Mouse (Mus musculus) adrenal gland, adult 8-10 months (tissue): ENCODE measurements around the gene Ren1. TPM values are rescaled to one million over a fixed set of nuclear protein-coding genes. Genes with fewer than 3 reads are reported as not detected.
"Not testable (repeated sequence)": the region's sequence is repeated elsewhere in the genome, so short reads cannot be mapped to it uniquely, and the experiment has no call there.

ENCODE experiments used
- DNase-seq: peaks from one replicate; pipeline ENCODE4 v3.0.0; 2022
- total RNA-seq, 4 experiments: library from RNA; stranded (reverse); gene quantifications; 2 replicates each; pipeline ENCODE4 v1.2.4; 2022

The Ren1 gene
- total RNA-seq = 1 to 10 TPM in 3 of 4 experiments, under 1 TPM in 1; 0.97 to 5.8 (median 4.7) TPM

DNA sequence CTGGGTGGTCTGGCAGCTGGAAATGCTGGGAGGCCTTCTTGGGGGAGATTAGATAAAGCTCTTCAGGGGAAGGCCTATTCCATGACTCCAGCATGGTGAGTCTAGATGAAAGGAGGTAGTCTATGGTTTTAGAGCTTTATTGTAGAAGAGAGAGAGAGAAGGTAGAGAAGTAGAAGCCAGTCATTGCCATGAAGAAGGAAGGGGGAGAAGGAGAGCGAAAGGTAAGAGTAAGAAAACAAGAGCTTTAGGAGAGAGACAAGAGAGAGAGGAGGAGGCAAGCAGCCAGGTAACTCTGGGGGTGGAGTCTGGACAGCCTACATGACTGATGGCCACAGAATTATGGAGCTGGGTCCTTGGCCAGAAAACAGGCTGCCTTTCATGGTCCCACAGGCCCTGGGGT is at the start of gene Ren1:
TSS of gene Ren1 (plus strand) at position 301 of the 400 bp plus-strand sequence.
- no peak for DNase-seq

DNA sequence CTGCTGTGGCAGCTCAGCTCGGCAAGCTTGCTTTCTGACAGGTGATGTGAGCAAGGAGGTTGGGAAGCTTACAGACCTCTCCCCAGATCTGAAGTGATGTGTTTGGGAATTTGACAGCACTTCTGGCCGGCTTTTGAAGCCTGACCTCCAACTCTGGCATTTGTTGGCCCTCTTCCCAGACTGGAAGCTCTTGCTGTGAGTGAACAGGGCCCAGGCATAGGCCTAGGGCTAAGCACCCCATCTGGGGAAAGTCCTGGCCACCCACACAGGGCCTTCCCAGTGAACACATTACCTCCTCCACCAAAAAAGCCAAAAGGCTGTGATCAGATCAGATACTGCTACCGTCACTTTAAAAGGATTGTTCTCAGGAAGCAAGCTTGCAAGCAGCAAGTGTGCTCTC is 47.8 kb upstream of the Ren1 start:
- peak; percentile 81 for DNase-seq

DNA sequence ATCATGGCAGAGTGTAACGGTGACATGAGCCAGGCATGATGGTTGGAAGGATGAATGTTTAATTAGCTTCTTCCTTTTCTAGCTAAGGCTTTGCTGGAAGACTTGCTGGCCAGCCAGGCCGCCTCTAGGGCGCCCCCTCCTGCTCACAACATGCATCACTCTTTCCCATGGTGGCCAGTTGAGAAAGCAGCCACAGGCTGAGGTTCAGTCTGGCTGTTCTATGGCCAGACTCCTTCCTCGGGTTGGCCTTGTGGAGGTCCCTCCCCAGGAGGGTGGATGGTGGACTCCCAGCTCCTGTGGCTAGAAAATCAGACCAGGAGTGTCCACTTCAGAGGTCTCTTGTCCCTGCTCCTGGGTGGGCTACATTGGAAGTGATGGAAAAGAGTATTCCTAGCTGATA is 43.5 kb upstream of the Ren1 start:
- DNase-seq = peak; percentile 64

DNA sequence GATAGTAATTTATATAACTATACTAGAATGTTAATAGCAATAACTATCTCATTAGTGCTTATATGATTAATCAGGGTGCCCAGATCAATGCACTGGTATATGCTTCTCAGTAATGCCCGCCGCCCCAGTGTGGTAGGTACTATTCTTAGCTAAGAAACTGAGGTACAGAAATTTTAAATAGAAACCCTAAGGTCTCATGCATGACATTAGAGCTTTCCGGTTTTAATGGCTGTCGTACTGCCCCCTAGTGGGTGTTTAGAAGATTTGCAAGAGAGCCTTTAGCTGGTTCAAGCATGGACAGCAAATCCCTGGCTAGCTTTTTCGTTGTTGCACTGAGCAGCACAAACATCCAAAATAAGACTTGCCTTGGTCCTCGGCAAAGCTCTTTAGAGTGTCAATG is 43.0 kb upstream of the Ren1 start:
- no peak for DNase-seq

DNA sequence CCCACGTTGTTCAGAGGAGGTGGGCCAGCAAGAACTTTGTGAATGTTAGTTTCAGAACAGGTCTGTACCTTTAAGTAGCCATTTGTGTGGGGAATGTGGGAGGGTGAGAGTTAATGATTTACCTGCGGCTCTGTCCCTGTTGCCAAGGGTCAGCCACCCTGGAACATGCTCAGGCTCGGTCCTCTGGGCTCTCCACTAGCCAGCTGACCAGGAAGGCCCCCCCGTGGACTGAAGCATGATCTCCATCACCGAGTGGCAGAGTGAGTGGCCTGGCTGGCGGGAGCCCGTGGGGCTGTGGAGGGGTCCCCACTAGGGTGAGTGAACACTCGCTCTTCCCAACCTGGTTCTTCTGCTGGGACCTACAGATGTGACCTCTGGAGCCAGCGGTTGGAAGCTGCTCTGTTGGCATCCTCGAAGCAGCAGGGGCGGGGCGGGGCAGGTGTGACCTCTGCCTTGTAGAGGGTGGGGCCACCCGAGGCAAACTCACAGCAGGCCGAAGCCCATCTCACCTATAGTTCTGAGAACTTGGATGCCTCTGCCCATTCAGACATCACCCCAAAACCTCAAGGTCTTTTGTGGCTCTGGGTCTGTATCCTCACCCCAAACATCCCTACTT is 40.5 kb upstream of the Ren1 start, which contains the start of gene Golt1a:
TSS of gene Golt1a (plus strand) at position 149 of the 616 bp plus-strand sequence.
- DNase-seq = no peak

DNA sequence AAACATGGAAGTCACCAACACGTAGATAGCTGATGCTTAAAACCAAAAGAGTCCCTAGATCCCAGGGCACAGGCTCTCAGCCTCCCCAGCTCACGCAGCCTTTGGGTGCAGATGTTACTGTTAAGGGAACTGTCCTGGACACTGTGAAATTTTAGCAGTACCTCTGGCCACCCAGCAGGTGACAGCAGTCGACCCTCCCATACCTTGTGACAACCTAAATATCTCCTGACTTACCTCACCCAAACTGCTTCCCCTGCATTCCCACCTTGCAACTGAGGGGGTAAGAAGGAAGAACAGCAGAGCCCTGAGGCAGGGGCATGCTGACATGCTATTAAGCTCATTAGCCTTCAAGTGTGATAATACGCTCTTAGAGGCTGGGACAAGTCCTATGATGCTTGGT is 39.1 kb upstream of the Ren1 start:
- DNase-seq = no peak

DNA sequence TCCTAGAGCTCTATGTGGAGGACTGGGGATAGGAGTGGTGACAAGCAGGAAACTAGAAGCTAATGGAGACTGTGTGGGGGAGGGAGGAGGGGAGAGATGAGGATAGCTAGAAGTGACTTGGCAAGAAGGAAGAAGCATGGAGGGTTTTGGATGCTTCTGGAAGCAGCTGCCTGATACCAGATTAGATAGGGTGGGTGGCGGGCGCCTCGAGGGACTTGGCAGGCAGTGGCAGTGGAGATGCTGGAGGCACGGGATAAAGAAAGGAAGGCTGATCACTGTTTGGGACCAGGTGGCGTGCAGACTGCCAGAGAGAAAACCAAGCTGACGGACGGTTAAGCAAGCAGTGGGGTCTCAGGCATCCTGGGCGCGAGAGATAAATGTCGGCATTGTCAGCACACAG is 38.4 kb upstream of the Ren1 start:
- no peak for DNase-seq

DNA sequence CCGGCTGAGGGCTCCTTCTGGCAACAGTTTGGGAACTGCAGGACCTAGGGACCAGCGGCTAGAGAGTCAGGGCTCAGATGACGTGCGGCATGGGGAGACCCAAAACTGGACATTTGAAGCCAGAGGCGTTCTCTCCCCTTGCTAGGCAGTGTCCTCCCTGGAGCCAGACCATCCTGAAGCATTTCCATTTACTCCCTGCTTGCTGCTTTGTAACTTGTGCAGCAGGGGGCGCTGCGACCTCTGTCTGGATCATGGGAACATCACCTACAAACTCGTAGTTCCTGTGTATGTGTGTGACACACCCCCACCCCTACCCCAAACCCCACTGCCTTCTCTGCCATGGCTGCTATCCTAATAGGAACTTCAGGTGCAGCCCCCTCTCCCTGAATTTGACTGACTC is 35.9 kb upstream of the Ren1 start:
- DNase-seq = peak; percentile 45

DNA sequence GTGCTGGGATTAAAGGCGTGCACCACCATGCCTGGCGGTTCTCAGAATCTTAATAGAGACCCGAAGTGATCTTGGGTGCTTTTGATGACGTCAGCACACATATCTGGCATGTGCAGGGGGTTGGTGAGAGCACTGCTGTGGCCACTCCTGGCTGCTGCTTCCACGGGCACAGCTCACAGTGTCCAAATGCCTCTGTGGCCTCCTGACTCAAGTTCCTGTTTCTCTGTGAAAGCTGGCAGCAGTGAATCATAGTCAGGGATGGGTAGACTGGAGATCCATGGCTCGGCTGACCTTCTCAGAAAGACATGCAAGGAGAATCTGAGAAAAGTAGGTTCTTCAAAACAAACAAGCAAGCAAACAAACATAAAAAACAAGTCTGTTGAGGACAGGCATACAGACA is 34.5 kb upstream of the Ren1 start:
- DNase-seq = peak; percentile 29

DNA sequence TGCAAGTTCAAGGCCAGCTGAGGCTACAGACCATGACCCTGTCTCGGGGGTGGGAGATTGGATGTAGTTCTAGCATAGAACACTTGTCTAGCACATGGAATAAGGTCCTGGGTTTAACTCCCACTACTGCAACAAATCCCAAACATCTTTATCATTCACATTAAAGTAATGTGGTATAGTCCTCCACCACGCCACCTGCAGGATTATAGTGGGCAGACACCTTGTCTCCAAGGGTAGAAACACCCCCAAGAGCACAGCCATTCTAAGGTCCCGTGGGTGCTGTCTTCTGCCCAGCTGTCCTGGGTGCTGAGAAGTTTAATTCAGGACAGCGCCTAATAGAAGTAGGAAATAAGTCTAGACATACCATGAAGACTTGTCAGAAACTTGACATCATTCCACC is 33.7 kb upstream of the Ren1 start:
- DNase-seq = no peak

DNA sequence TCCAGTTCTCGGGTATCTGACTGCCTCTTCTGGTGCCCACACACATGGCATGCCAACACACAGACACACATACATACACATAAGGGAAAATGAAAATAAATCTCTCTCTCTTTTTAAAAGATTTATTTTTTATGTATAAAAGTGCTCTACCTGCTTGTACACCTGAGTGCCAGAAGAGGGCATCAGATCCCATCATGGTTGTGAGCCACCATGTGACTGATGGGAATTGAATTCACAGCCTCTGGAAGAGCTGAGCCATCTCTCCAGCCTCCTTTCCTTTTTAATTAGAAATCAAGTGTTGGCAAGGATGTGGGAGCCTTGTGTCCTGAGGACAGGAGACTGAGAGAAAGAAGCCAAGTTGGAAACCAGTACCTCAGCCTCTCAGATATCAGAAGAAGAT is 33.2 kb upstream of the Ren1 start:
- DNase-seq = no peak

DNA sequence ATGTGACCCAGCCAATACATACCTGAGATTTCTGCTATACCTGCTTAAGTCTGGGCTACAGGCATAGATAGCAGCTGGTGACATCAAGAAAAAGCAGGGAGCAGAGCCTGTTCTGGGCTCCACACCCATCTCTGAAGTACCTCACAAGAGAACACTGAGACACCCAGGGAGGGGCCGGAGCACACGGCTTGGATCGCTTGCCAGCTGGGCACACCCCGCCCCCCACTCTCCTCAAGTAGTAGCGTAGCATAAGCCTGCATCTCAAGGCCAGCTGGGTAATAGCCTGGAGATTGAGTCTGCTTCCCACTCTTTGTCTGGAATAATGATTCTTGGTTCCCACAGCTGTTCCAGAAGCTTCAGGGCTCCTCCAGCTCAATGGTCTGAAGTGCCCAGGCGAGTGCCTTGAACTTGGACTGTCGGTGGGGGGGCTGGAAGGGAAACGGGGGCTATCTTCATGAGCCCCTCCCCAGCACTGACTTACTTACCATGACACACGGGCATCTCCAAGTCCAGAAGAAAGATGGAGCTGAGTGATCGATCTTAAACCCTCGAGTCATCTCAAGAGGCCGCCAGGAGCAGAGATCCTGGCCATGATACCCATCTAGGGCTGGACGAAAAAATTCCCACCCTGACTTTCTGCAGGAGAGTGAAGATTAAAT is 28.9 kb upstream of the Ren1 start, which contains the start of gene Kiss1:
TSS of gene Kiss1 (plus strand) at position 609 of the 659 bp plus-strand sequence.
- DNase-seq = no peak

DNA sequence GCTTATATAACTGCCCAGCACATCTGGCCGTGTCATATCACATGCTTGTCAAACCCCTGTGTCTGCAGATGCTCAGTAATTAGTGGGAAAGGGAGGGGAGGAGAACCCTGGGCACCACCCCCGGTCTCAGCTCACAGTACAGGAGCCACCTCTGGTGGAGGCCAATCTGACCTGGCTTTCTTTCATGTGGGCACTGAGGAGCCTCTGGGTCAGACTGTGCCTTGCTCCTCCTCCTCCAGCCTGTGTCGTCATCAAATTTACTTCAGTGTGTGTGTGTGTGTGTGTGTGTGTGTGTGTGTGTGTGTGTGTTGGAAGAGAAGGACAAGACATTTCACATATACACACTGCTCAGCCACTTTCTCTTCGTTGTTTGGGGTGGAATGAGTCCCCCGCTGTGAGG is 27.0 kb upstream of the Ren1 start:
- DNase-seq = no peak

DNA sequence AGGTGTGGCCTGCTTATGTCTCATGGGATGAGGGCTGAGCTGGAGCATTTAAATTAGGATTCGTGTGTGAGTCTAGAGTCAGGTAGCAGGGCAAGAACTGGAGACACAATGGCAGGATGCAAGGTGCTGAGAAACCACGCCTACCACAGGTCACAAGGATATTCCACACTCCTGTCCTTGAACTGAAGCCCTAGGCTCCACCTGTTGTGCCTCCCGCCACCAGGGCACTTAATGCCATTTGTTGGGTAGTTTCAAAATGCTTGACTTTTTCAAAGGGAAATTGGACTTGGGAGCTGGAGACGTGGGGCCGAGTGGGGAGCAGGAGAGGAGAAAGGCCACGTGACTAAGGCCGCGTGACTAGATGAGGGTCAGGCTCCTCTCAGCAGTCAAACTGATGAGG is 24.4 kb upstream of the Ren1 start:
- DNase-seq = no peak

DNA sequence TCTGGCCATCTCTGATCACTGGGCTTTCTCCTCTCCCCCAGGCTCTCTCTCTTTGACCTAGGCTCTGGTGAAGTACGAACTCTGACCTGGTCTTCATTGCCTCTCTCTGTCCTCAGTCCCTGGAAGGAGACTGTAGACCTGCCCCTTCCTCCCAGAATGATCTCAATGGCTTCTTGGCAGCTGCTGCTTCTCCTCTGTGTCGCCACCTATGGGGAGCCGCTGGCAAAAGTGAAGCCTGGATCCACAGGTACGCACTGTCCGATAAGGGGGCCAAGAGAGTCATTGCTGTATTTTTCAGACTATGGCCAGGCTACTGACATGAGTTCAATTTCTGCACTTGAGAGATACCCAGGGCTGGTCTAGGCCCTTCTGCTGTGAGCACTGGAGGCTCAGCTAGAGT is 23.2 kb upstream of the Ren1 start:
- DNase-seq = no peak

DNA sequence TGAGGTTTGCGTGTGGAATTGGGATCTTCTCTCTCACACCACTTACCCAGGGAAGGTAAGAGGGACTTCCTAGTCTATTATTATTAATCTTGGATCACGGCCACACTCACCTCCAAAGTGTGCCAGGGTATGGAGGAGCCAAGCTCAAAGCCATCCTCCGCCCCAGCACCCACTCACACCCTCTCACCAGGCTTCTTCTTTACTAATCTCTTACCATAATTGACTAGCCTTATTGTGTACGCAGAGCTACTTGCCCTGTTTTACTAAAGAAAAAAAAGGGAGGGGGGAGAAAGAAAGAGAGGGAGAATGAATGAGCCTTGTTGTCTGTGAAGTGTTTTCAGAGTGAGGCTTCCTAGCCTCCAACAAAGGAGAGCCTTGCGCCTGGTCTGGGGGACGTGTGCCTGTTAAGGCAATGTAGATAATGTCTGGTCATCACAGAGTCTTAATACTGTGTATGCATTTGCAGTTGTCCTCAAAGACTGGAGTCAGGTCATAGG is 22.0 kb upstream of the Ren1 start:
- DNase-seq = no peak

DNA sequence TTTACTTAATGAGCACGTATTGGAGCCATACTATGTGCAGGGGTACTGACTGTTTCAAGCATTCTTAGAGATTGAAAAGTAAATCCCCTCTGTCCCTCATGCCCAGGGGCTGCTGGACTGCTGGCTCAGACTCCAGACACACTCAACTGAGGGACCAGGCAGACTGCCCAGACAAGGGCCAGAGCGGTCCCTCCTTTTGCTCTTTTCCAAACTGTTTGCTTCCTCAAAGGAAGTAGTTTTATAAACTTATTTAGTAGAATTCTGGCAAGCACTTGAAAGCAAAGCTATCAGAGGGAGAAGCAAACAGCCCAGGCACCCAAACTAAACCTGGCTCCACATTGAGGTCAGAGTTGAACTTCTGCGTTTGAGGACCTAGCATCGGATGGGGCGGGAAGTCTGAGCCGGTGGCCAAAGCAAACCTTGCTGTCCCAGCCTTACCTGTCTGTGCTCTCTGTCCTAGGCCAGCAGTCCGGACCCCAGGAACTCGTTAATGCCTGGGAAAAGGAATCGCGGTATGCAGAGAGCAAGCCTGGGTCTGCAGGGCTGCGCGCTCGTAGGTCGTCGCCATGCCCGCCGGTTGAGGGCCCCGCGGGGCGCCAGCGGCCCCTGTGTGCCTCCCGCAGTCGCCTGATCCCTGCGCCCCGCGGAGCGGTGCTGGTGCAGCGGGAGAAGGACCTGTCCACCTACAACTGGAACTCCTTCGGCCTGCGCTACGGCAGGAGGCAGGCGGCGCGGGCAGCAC is 21.2 kb upstream of the Ren1 start:
- no peak for DNase-seq

DNA sequence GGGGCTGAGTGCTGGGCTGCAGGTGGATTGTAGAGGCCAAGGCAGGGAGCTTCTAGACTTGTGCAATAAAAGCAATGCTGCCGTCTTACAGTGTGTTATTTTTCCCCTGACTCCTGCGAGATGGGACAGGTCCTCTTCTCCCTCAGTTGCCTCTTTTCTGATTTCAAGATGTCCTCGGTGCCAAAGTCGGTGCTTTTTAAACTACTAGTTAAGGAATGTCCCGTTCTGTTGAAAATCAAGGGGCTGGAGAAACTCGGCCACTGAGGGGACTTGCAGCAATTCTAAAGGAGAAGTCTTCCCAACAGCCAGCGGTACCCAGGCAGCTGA is 20.7 kb upstream of the Ren1 start:
- DNase-seq = no peak

DNA sequence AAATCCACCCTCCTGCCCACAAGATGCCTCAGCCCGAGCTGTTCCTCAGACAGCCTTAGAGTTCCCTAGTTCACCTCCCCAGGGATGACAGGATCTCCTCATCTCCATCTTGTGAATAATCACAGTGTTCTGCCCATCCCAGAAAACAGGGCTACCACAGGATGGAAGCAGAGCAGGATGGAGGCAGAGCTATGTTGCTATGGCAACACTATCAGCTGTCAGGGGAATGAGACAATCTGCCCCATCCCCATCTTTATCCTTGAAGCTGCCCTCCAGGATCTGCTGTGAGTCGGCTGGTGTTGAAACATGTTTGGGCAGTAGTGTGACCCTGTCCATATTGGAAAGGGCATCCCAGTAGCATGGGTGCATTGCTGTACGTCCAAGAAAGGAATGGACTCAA is 19.2 kb upstream of the Ren1 start:
- DNase-seq = no peak

DNA sequence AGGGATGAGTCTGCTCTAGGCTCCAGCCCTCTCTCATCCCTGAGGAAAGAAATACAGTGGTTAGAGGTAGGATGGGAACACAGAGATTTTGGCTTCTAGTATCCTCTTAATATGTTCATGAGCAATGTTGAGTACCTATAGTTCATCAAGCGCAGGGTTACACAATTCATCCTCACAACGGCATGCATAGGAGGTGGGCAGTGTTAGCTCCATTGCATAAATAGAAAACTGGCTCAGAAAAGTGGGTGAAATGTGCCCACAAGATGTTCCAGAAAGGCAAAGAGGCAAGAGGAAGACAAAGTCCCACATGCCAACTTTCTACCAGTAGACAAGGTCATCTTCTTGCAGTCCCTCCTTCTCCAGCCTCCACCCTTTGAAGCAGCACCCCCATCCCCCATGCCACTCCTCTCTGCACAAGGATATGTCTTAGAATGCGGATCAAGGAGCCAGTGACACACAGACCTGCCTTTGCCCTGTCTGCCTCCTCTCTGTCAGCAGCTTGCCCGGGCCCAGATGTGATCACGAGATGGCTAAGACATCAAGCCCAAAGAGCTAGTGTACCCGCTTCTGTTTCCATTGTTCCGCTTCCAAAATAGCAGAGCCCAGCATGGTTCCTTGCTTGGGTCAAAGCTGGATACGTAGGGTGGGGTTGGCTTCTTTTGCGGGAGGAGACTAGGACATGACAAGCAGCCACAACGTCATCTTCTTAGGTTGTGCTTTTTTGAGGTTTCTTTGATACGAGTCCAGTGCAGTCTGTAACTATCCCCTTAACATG is 17.5 kb upstream of the Ren1 start:
- DNase-seq = no peak

DNA sequence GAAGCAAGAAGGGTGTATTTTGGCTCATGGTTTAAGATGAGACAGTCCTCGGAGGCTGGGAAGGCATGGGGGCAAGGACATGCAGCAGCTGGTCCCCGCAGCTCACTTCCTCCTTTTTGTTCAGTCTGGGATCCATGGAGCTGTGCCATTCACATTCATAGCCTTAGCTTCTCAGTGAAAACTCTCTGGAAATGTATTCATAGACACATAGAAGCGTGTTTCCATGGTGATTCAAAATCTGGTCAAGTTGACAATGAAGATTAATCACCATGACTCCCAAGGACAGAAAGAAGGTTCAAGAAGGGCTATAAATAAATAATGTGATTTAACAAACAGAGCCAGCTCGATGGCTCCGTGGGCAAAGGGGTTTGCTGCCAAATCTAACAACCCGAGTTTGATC is 16.4 kb upstream of the Ren1 start:
- no peak for DNase-seq

DNA sequence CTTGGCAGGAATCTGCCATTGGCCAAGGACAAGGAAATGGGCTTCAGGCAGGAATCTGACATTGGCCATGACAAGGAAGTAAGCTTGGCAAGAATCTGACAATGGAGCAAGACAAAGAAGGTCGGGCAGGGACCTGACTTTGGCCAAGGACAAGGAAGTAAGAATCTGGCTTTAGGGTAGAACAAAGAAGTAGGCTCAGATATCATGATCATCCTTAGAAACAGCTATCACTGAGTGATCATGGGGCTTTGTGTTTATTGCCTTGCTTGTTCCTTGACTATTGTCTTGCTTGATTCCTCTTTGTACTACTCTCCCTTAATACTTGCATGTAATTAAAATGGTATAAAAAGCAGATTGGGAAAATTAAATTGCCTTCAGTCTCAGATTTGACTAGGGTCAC is 9.9 kb upstream of the Ren1 start:
- not testable (repeated sequence) for DNase-seq

DNA sequence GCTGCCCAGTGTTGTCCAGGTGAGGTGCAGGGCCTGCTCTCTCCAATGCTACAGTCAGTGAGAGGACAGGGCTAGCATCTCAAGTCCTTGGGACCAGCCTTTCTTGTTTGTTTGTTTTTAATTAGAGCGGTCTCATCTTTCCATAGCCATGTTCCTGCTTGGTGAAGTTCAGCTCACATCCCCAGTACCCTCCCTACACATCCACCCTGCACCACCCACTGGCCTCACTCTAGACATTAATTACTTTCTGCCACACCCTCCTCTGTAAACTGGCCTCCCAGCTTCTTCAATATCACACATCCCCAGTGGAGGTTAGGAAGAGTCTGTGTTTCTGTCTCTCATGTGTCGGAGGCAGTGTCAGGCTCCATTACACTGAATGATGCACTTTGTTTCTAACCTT is 6.0 kb upstream of the Ren1 start:
- no peak for DNase-seq
